Mouse (Mus musculus): Measurements from ENCODE around the gene Krtap5-1. TPM values are rescaled to one million over a fixed set of nuclear protein-coding genes. Genes with fewer than 3 reads are reported as not detected.
"Not testable (repeated sequence)": the region's sequence is repeated elsewhere in the genome, so short reads cannot be mapped to it uniquely, and the experiment has no call there.

Krtap5-1 gene
- not detected in 2 replicates for polyA plus RNA-seq (2015; fragmentation: Nextera tagmentation; extraction: Ambion mirVana)

DNA sequence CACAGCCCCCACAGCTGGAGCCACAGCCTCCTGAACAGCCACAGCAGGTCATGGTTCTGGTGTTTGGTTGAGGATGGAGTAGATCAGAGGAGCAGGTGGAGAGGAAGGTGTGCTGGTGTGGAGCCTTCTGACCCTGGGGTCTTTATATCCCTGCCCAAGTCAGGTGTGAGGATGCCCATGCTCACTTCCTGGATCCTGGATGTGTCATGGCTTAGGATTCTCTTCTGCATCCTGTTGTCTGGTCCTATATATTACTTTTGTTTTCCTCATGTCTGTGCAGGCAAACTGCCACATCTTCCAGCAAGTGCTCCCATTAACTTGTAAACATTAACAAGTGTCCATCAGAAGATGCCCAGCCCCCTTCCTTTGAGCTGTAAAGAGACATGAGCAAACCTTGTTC, at the start of gene Krtap5-1:
TSS of gene Krtap5-1 (minus strand) at position 101 of the 400 bp plus-strand sequence.
- not testable (repeated sequence) for H3K4me3 ChIP-seq; H3K4me1 ChIP-seq (replicated peaks); H3K36me3 ChIP-seq; H3K27ac ChIP-seq (replicated peaks); H3K9ac ChIP-seq; H3K27me3 ChIP-seq; H3K9me3 ChIP-seq; H3K4me2 ChIP-seq; ATAC-seq (ENCODE audit: low FRiP score, low read depth)

DNA sequence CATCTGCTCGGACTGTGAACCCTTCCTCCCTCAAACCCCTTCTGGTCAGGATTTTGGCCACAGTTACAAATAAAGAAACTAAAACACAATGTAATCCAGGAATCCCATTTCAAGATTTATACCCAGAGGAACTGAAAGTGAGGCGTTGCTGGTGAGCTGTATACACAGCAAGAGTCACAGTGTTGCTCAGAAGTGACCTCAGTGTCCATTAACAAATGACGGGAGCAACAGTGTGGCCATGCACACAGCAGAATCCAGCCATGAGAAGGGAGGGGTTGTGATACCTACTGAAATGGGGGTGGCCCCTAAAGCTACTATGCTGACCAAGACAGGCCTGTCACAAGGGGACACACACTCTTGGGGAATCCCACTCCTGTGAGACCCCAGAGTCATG, 45.3 kb upstream of the Krtap5-1 start:
- Histone ChIP-seq H3K9me3 (no peaks in the 10 kb centered on the region), H3K27me3 (no peaks in the 10 kb centered on the region), H3K27ac (replicated peaks) (no peak overlapping the region), H3K4me3 (no peak overlapping the region), H3K9ac (no peak overlapping the region), H3K36me3 (no peaks in the 10 kb centered on the region), H3K4me1 (replicated peaks) (no peaks in the 10 kb centered on the region), H3K4me2 (no peak overlapping the region)
- no peak for ATAC-seq (ENCODE audit: low FRiP score, low read depth)
- 79% methylated on average over 3 of the region's 3 CpGs for WGBS

DNA sequence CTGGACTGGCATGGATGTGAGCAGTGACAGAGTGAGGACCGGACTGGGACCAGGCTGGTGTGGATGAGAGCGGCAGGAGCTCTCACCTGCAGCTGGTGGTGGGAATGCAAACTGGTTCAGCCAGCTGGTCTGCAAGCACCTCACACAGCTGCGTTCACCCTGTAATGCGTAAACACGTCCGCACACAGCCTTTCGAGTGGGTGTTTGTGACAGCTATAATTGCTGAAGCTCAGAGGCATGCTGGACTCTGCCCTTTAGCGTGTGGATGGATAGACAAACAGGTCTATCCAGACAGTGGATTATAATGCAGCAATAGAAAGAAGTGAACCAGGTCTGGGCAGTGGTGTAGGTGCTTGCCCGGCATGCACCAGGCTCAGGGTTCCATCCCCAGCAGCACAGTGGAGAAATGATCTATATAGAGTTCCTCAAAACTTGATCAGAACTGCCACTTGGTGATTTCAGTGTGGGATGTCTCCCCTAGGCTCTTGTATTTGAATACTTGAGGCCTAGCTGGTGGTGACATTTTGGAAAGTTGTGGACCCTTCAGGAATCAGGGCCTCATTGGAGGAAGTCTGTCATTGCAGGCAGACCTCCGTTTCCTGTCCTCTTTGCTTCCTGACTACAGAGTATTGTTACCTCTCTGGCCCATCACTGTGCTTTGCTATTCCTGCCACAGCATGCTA, 44.8 kb upstream of the Krtap5-1 start:
- H3K4me3 ChIP-seq: no peak overlapping the region
- H3K27me3 ChIP-seq: no peaks in the 10 kb centered on the region
- no peak overlapping the region for H3K9ac ChIP-seq
- 81% methylated on average over 10 of the region's 10 CpGs for WGBS
- ATAC-seq (ENCODE audit: low FRiP score, low read depth): no peak
- no peaks in the 10 kb centered on the region for H3K9me3 ChIP-seq
- no peak overlapping the region for H3K4me2 ChIP-seq
- H3K27ac ChIP-seq (replicated peaks): no peak overlapping the region
- H3K4me1 ChIP-seq (replicated peaks): no peaks in the 10 kb centered on the region
- H3K36me3 ChIP-seq: no peaks in the 10 kb centered on the region

DNA sequence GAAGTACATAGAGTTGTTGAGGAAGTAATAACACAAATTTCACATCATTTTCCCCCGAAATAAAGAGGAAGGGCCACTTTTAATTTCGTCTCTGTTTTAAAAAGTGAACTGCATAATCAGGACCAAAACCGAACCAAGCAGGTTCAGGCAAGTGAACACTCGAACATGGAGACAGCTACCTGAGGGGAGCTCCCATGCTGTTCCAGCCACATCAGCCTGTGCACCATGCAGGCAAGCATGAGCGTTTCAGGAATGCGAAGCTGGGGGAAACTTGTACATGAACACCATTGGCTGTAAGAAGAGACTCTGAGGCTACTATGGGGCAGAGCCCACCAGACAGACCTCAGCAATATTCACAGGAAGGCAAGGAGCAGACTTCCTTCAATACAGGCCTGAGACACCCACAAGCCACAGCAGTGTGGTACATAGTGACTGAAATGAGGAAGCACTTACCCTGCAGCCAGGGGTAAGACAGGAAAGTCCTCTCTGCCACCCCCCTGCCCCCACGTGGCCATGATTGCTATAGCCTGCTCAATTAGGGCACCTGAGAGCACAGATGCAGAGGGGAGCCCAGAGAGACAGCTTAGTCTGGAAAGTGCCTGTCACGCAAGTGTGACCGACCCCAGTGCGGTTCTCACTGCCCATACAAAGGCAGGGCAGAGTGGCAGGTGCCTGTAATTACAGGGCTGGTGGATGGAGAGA, 43.5 kb upstream of the Krtap5-1 start:
- H3K27ac ChIP-seq (replicated peaks): no peak overlapping the region
- H3K27me3 ChIP-seq: no peaks in the 10 kb centered on the region
- ATAC-seq (ENCODE audit: low FRiP score, low read depth): no peak
- H3K9me3 ChIP-seq: no peaks in the 10 kb centered on the region
- no peaks in the 10 kb centered on the region for H3K36me3 ChIP-seq
- H3K4me3 ChIP-seq: no peak overlapping the region
- no peak overlapping the region for H3K4me2 ChIP-seq
- H3K4me1 ChIP-seq (replicated peaks): no peaks in the 10 kb centered on the region
- 64% methylated on average over 10 of the region's 10 CpGs for WGBS
- no peak overlapping the region for H3K9ac ChIP-seq

DNA sequence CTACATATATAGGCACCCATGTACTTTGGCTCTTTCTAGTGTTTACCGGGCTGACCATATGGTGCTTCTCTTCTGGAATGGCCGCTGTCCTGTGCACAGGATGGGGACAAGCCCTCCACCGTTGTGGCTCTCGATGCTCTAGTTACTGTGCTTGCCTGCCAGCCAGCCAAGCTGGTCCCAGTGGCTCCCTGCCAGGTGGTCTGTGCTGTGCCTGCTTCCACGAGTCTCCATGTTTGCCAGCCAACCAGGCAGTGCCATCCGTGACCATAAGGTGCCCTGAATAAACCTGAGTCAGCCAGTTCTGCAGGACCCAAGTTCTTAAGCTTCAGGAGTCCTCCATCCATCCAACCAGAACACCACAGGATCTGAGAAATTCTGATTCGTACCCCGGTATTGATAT, 38.2 kb upstream of the Krtap5-1 start:
- no peak overlapping the region for H3K27ac ChIP-seq (replicated peaks)
- no peak for ATAC-seq (ENCODE audit: low FRiP score, low read depth)
- no peaks in the 10 kb centered on the region for H3K4me1 ChIP-seq (replicated peaks)
- no peak overlapping the region for H3K4me2 ChIP-seq
- H3K9me3 ChIP-seq: no peaks in the 10 kb centered on the region
- H3K27me3 ChIP-seq: no peaks in the 10 kb centered on the region
- WGBS: 75% methylated on average over 8 of the region's 8 CpGs
- no peaks in the 10 kb centered on the region for H3K36me3 ChIP-seq
- no peak overlapping the region for H3K9ac ChIP-seq
- no peak overlapping the region for H3K4me3 ChIP-seq

DNA sequence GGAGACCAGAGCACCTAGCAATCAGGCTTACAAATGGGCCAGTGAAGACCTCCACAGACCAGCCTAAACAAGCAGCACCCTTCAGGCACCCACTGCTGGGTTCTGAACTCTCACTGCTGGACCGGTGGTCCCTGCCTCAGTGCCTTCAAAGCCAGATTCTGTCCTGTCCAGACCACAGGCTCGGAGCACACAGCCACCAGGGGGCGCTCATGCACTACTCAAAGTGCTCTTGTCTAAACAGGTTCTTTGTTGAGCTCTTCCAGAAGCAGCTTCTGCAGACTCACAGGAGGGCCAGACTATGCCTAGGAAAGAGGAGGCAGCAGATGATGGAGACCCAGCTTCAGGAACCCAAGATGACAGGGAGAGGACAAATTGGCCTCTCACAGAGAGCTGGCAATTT, 37.3 kb upstream of the Krtap5-1 start:
- Histone ChIP-seq H3K9me3 (no peaks in the 10 kb centered on the region), H3K27me3 (no peaks in the 10 kb centered on the region), H3K4me3 (no peak overlapping the region), H3K4me2 (no peak overlapping the region), H3K9ac (no peak overlapping the region), H3K4me1 (replicated peaks) (no peaks in the 10 kb centered on the region), H3K36me3 (no peaks in the 10 kb centered on the region), H3K27ac (replicated peaks) (no peak overlapping the region)
- WGBS: 6% methylated on average over 3 of the region's 3 CpGs
- ATAC-seq (ENCODE audit: low FRiP score, low read depth): peak; percentile 84

DNA sequence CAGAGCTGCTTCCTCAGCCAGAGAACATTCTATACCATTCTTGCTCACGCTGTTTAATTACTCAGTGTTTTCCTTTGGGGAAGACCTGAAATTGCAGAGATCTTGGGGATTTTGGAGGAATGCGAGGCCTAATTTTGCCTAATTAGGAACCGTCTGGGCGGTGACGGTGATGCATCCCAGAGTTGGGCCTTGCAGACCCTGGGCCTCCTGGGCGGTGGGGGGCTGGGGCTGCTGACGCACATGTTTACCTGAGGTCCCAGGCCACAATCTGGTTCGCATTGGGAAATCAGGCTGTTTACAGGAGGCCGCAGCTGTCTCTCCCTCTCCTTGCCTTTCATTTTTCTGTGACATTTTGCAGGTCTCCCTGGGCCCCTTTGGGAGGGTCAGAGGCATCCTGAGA, 35.8 kb upstream of the Krtap5-1 start:
- H3K9ac ChIP-seq; H3K27ac ChIP-seq (replicated peaks); H3K4me2 ChIP-seq; H3K9me3 ChIP-seq; ATAC-seq (ENCODE audit: low FRiP score, low read depth); H3K36me3 ChIP-seq; H3K4me1 ChIP-seq (replicated peaks); H3K27me3 ChIP-seq; H3K4me3 ChIP-seq: not testable (repeated sequence)
- 70% methylated on average over 5 of the region's 9 CpGs for WGBS

DNA sequence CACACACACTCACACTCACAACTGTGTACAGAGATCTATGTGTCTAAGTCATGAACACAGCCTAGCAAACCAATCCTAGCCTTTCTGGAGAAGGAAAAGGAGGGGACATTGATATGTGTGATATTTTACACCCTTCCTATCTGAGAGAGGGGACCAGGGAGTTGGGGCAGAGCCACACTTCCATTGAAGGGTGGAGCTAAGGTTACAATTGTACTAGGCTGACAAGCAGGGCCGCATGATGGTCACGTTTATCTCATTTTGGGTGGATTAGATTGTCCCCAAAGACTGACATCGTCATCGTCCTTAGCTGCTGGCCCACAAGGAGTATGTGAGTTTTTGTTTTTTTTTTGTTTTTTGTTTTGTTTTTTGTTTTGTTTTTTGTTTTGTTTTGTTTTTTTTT, 34.4 kb upstream of the Krtap5-1 start:
- Histone ChIP-seq H3K9ac (no peak overlapping the region), H3K27ac (replicated peaks) (no peak overlapping the region), H3K4me2 (no peak overlapping the region), H3K27me3 (no peaks in the 10 kb centered on the region), H3K4me3 (no peak overlapping the region), H3K4me1 (replicated peaks) (no peaks in the 10 kb centered on the region), H3K9me3 (no peaks in the 10 kb centered on the region), H3K36me3 (no peaks in the 10 kb centered on the region)
- 90% methylated on average over 4 of the region's 4 CpGs for WGBS
- no peak for ATAC-seq (ENCODE audit: low FRiP score, low read depth)

DNA sequence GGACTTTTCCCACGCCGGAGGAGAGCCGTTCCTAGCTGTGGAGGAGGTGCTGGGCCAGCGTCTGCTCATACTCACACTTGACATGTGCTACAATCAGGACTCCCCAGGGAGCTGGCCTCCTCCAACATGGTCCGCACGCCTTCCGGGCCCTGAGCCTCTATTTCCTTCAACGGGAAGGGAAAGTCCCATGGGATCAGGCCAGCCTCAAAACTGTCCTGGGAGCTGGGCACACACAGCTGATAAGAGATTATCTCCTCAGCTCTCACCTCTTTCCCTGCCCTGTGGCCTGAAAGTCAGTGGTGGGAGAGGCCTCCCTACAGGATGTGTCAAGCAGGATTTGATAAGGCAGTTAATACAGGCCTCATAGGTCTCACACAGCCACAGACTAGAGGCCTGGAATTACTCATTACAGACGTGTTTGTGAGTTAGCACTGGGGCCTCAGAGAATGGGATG, 33.4 kb upstream of the Krtap5-1 start:
- H3K27me3 ChIP-seq: no peaks in the 10 kb centered on the region
- WGBS: 65% methylated on average over 9 of the region's 9 CpGs
- H3K27ac ChIP-seq (replicated peaks): no peak overlapping the region
- no peaks in the 10 kb centered on the region for H3K4me1 ChIP-seq (replicated peaks)
- no peaks in the 10 kb centered on the region for H3K36me3 ChIP-seq
- no peak overlapping the region for H3K4me3 ChIP-seq
- no peaks in the 10 kb centered on the region for H3K9me3 ChIP-seq
- no peak overlapping the region for H3K4me2 ChIP-seq
- H3K9ac ChIP-seq: no peak overlapping the region
- ATAC-seq (ENCODE audit: low FRiP score, low read depth): no peak

DNA sequence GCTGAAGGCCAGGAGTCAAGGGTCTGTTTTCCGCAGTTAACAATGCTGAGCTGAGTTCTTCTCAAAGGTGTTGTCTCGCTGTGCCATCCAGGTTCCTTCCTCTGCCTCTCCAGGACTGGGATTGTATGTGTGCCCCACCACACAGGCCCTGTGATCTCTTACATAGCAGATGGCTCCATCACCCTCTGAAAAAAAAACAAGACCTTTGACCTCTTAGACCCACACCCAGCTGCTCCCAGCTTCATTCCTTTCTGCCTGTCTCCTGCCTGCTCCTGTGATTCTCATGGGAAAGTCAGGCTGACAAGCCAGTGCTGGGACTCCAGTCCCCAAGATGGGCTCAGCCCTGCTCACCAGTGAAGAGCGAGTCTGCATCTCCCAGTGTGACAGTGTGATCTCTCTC, 31.6 kb upstream of the Krtap5-1 start:
- no peaks in the 10 kb centered on the region for H3K4me1 ChIP-seq (replicated peaks)
- WGBS: 74% methylated on average over 3 of the region's 3 CpGs
- H3K9me3 ChIP-seq: no peaks in the 10 kb centered on the region
- H3K9ac ChIP-seq: no peak overlapping the region
- no peak for ATAC-seq (ENCODE audit: low FRiP score, low read depth)
- no peak overlapping the region for H3K4me2 ChIP-seq
- no peaks in the 10 kb centered on the region for H3K36me3 ChIP-seq
- H3K27ac ChIP-seq (replicated peaks): no peak overlapping the region
- no peaks in the 10 kb centered on the region for H3K27me3 ChIP-seq
- no peak overlapping the region for H3K4me3 ChIP-seq

DNA sequence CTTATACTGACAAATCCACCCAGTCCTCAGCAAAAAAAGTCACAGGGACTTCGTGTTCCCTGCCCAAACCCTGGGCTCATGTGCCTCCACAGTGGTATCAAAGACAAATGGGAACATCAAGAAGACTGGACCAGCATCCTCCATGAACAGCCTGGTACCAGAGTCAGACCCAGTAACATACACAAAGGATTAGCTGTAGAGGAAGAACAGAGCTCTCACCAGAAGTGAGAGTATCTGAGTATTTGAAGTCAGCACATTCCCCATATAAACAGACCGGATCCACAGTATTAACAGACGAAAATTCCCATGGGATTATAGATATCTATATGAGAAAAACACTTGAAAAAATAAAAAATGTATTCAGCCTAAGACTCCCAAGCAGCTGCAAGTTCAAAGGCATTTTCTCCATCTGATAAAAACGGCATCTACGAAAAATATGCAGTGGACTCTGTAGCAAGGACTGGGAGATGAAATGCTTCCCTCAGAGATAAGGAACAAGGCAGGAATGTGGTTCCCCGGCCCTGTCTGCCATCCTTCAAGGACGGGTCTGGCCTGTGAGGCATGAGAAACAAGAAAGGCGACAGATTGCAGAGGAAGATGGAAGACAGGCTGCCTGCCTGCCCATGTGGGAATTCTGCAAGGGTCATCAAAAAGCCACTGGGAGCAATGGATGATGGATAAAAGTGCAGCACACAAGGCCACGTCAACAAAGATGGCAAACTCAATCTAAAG, 30.0 kb upstream of the Krtap5-1 start:
- Histone ChIP-seq H3K27ac (replicated peaks) (no peak overlapping the region), H3K9me3 (no peaks in the 10 kb centered on the region), H3K9ac (no peak overlapping the region), H3K27me3 (no peaks in the 10 kb centered on the region), H3K4me1 (replicated peaks) (no peaks in the 10 kb centered on the region), H3K4me3 (no peak overlapping the region), H3K4me2 (no peak overlapping the region), H3K36me3 (no peaks in the 10 kb centered on the region)
- no peak for ATAC-seq (ENCODE audit: low FRiP score, low read depth)
- WGBS: 71% methylated on average over 9 of the region's 9 CpGs

DNA sequence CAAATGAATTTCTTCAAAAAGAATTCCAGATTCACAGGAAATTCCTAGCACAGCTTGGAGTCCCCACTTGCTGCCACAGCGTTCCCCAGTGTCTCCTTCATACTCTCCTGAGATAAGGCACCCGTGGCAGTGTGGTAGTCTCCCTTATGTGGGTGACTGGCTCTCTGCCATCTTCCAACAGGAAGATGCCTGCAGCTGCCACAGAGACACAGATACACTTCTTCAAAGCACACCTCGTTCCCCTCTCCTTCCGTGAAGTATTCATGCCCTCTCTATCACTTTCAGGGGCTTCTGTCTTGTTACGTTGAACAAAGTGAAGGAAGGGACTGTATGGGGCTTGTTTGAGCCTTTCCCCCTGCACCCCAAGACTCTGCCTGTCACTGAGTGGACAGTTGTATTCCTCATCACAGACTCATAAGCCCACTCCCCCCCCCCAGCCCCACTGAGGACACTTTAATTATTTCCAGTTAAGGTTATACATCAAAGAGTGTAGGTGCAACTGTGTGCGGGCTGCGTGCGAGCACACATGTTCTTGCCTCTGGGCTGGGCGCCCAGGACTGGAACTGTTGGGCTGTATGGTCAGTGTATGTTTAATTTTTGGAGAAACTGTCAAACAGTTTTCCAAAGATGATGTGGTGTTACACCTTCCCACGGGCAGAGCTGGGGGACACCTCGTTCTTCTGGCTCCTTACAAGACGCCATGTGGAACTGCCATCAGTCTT, 26.6 kb upstream of the Krtap5-1 start:
- no peak overlapping the region for H3K4me2 ChIP-seq
- no peaks in the 10 kb centered on the region for H3K36me3 ChIP-seq

More for the DNA sequence above, 26.6 kb upstream of the Krtap5-1 start:
- no peak overlapping the region for H3K27ac ChIP-seq (replicated peaks)
- H3K27me3 ChIP-seq: no peaks in the 10 kb centered on the region
- H3K4me1 ChIP-seq (replicated peaks): peaks cover 24% of the 10 kb centered on the region
- H3K9ac ChIP-seq: no peak overlapping the region
- ATAC-seq (ENCODE audit: low FRiP score, low read depth): no peak
- H3K9me3 ChIP-seq: no peaks in the 10 kb centered on the region
- no peak overlapping the region for H3K4me3 ChIP-seq
- WGBS: 88% methylated on average over 12 of the region's 12 CpGs
